Mouse (Mus musculus) thymus, postnatal 14 days (tissue): ENCODE data around the gene Atp8a2.

Experiments used
- DNase-seq: peaks from one replicate; pipeline ENCODE4 v3.0.0; 2021

The Atp8a2 gene

GRCm38 (mm10) chr14:59590614-59591013, 606.4 kb downstream of the Atp8a2 start:
- peak; percentile 45 for DNase-seq
